30 mouse cellular contexts compared by ENCODE assay signal in genomic region chr1:171495371-171495770, GRCm38 (mm10). TPM values are rescaled to one million over a fixed set of nuclear protein-coding genes. Genes with fewer than 3 reads are reported as not detected.
DNase-seq lines count a peak whose midpoint lies in the region; ATAC-seq lines count a peak whose summit lies in the region.
"Had no signal": no experiment of that assay in that cellular context is flagged by ENCODE, and none has a peak within 500 bp of the region (broad histone marks: within the 10 kb centered on the region; RNA-seq: fewer than 3 reads in every experiment).

No protein-coding gene starts in this region.

- H3K4me3 ChIP-seq in heart, embryonic 12.5 days, result no peak overlapping the region
- no peak overlapping the region for H3K4me3 ChIP-seq in midbrain, embryonic 11.5 days (ENCODE audit: low read depth, low read length)
- no peak overlapping the region for H3K4me3 ChIP-seq in midbrain, embryonic 16.5 days (ENCODE audit: low read depth, low read length)
- H3K4me3 ChIP-seq in hindbrain, embryonic 16.5 days (ENCODE audit: low read length), result no peak overlapping the region
- H3K4me3 ChIP-seq: embryonic facial prominence, embryonic 13.5 days; embryonic facial prominence, embryonic 15.5 days; erythroblast, embryonic 14.5 days; forebrain, embryonic 10.5 days; forebrain, embryonic 12.5 days had no signal

- DNase-seq in heart, adult 11 months, result peak; percentile 22
- peak; percentile 60 for DNase-seq in midbrain, embryonic 11.5 days (ENCODE audit: low spot score, missing footprints)
- peak; percentile 4 for DNase-seq in MN1 (ENCODE audit: low spot score)
- DNase-seq in ZHBTc4 (ENCODE audit: low read depth, low spot score), result peak; percentile 47
- no peak for DNase-seq in urinary bladder, postnatal 10 days (ENCODE audit: low spot score)
- DNase-seq: adrenal gland, adult 2 months; adrenal gland, postnatal 10 days; adrenal gland, postnatal 25 days; B cell, adult 2 months; cerebellum, adult 11 months; cerebellum, adult 18-20 months; cerebellum, adult 8-10 months; cerebellum, adult 9-11 months; cerebellum, postnatal 14 days; cerebellum, postnatal 36 days; embryo, embryonic 11 days had no signal

- H3K9ac ChIP-seq in heart, embryonic 12.5 days, result no peak overlapping the region
- H3K9ac ChIP-seq in midbrain, embryonic 11.5 days (ENCODE audit: low read length), result no peak overlapping the region
- H3K9ac ChIP-seq in midbrain, embryonic 16.5 days (ENCODE audit: low read depth, low read length), result no peak overlapping the region
- no peak overlapping the region for H3K9ac ChIP-seq in hindbrain, embryonic 16.5 days (ENCODE audit: low read depth, low read length)
- H3K9ac ChIP-seq: embryonic facial prominence, embryonic 13.5 days; embryonic facial prominence, embryonic 15.5 days; forebrain, embryonic 12.5 days had no signal

- H3K4me1 ChIP-seq in heart, embryonic 12.5 days (replicated peaks), result no peaks in the 10 kb centered on the region
- H3K4me1 ChIP-seq in midbrain, embryonic 11.5 days (ENCODE audit: control insufficient read depth, insufficient read depth, low read length), result no peaks in the 10 kb centered on the region
- no peaks in the 10 kb centered on the region for H3K4me1 ChIP-seq in midbrain, embryonic 16.5 days (ENCODE audit: control insufficient read depth, insufficient read depth, low read length)
- no peaks in the 10 kb centered on the region for H3K4me1 ChIP-seq in hindbrain, embryonic 16.5 days (ENCODE audit: control insufficient read depth, insufficient read depth, low read depth, low read length)
- H3K4me1 ChIP-seq: embryonic facial prominence, embryonic 13.5 days; embryonic facial prominence, embryonic 15.5 days; forebrain, embryonic 10.5 days; forebrain, embryonic 12.5 days had no signal

- H3K4me2 ChIP-seq in heart, embryonic 12.5 days, result no peak overlapping the region
- H3K4me2 ChIP-seq in midbrain, embryonic 11.5 days, result no peak overlapping the region
- no peak overlapping the region for H3K4me2 ChIP-seq in midbrain, embryonic 16.5 days (ENCODE audit: low read length)
- H3K4me2 ChIP-seq in hindbrain, embryonic 16.5 days (ENCODE audit: low read length), result no peak overlapping the region
- H3K4me2 ChIP-seq: embryonic facial prominence, embryonic 13.5 days; embryonic facial prominence, embryonic 15.5 days; forebrain, embryonic 12.5 days had no signal

- no peak for ATAC-seq in heart, embryonic 12.5 days (ENCODE audit: insufficient number of reproducible peaks, low FRiP score)
- no peak for ATAC-seq in midbrain, embryonic 11.5 days (ENCODE audit: low FRiP score)
- no peak for ATAC-seq in midbrain, embryonic 16.5 days
- ATAC-seq in hindbrain, embryonic 16.5 days, result no peak
- ATAC-seq: CD4-positive, CD25-positive, alpha-beta regulatory T cell, adult 4 months; forebrain, embryonic 14.5 days; forebrain, embryonic 16.5 days had no signal

- H3K36me3 ChIP-seq in heart, embryonic 12.5 days, result no peaks in the 10 kb centered on the region
- no peaks in the 10 kb centered on the region for H3K36me3 ChIP-seq in midbrain, embryonic 11.5 days (ENCODE audit: control insufficient read depth, insufficient read depth, low read length)
- H3K36me3 ChIP-seq in midbrain, embryonic 16.5 days (ENCODE audit: control insufficient read depth, insufficient read depth, low read length), result no peaks in the 10 kb centered on the region
- H3K36me3 ChIP-seq in hindbrain, embryonic 16.5 days (ENCODE audit: control insufficient read depth, insufficient read depth, low read length), result no peaks in the 10 kb centered on the region
- H3K36me3 ChIP-seq: embryonic facial prominence, embryonic 13.5 days; embryonic facial prominence, embryonic 15.5 days; forebrain, embryonic 10.5 days; forebrain, embryonic 12.5 days had no signal

- 86% methylated on average over 6 of the region's 6 CpGs for WGBS in heart, embryonic 12.5 days
- 92% methylated on average over 6 of the region's 6 CpGs for WGBS in midbrain, embryonic 11.5 days
- WGBS in midbrain, embryonic 16.5 days, result 93% methylated on average over 6 of the region's 6 CpGs
- WGBS in hindbrain, embryonic 16.5 days, result 89% methylated on average over 6 of the region's 6 CpGs

- peaks cover 20% of the 10 kb centered on the region for H3K9me3 ChIP-seq in heart, embryonic 12.5 days (replicated peaks)
- H3K9me3 ChIP-seq in midbrain, embryonic 11.5 days (ENCODE audit: control insufficient read depth, low read length), result no peaks in the 10 kb centered on the region; the same call in 1 of the 2 replicates
- peaks cover 3% of the 10 kb centered on the region; the same call in 1 of the 2 replicates for H3K9me3 ChIP-seq in midbrain, embryonic 16.5 days (replicated peaks; ENCODE audit: control insufficient read depth, low read length, poor library complexity, severe bottlenecking)
- H3K9me3 ChIP-seq in hindbrain, embryonic 16.5 days (ENCODE audit: control insufficient read depth, low read length), result peaks cover 3% of the 10 kb centered on the region; the same call in 1 of the 2 replicates

- H3K27ac ChIP-seq in heart, embryonic 12.5 days (ENCODE audit: poor library complexity, severe bottlenecking), result no peak overlapping the region
- H3K27ac ChIP-seq in midbrain, embryonic 11.5 days (ENCODE audit: low read depth, low read length), result no peak overlapping the region
- H3K27ac ChIP-seq in midbrain, embryonic 16.5 days (ENCODE audit: low read length), result no peak overlapping the region
- H3K27ac ChIP-seq in hindbrain, embryonic 16.5 days (ENCODE audit: low read depth, low read length), result no peak overlapping the region
- H3K27ac ChIP-seq: embryonic facial prominence, embryonic 13.5 days; embryonic facial prominence, embryonic 15.5 days; forebrain, embryonic 10.5 days; forebrain, embryonic 12.5 days had no signal

- no peaks in the 10 kb centered on the region for H3K27me3 ChIP-seq in heart, embryonic 12.5 days (replicated peaks)
- H3K27me3 ChIP-seq in midbrain, embryonic 11.5 days (ENCODE audit: control insufficient read depth, insufficient read depth, low read length), result no peaks in the 10 kb centered on the region
- H3K27me3 ChIP-seq in midbrain, embryonic 16.5 days (ENCODE audit: control insufficient read depth, insufficient read depth, low read depth, low read length), result no peaks in the 10 kb centered on the region
- no peaks in the 10 kb centered on the region for H3K27me3 ChIP-seq in hindbrain, embryonic 16.5 days (replicated peaks; ENCODE audit: control insufficient read depth, insufficient read depth, low read length)
- H3K27me3 ChIP-seq: CH12.LX; embryonic facial prominence, embryonic 13.5 days; embryonic facial prominence, embryonic 15.5 days; forebrain, embryonic 12.5 days had no signal

RNA-seq across cellular contexts. Expression of gene Alyref2, which starts 7.9 kb away (rescaled TPM):
- polyA plus RNA-seq in heart, embryonic 12.5 days (2016; fragmentation: Nextera tagmentation; extraction: Ambion mirVana), result 12.4 and 13.3 TPM in 2 replicates
- polyA plus RNA-seq in midbrain, embryonic 11.5 days (2014; fragmentation: Nextera tagmentation; extraction: Ambion mirVana), result 16.2 and 16.8 TPM in 2 replicates
- 34.8 and 35.9 TPM in 2 replicates for polyA plus RNA-seq in midbrain, embryonic 16.5 days (2015; fragmentation: Nextera tagmentation; extraction: Ambion mirVana)
- polyA plus RNA-seq in hindbrain, embryonic 16.5 days (2015; fragmentation: Nextera tagmentation; extraction: Ambion mirVana), result 25.7 and 28.3 TPM in 2 replicates

RNA-seq across cellular contexts. Expression of gene Itln1, which starts 39.7 kb away (rescaled TPM):
- not detected in 2 replicates for polyA plus RNA-seq in heart, embryonic 12.5 days (2016; fragmentation: Nextera tagmentation; extraction: Ambion mirVana)
- not detected in 2 replicates for polyA plus RNA-seq in midbrain, embryonic 11.5 days (2014; fragmentation: Nextera tagmentation; extraction: Ambion mirVana)
- not detected in 2 replicates for polyA plus RNA-seq in midbrain, embryonic 16.5 days (2015; fragmentation: Nextera tagmentation; extraction: Ambion mirVana)
- not detected in 2 replicates for polyA plus RNA-seq in hindbrain, embryonic 16.5 days (2015; fragmentation: Nextera tagmentation; extraction: Ambion mirVana)
- polyA plus RNA-seq: adrenal gland, adult 2 months; brain, embryonic 14.5 days; CD4-positive, CD25-positive, alpha-beta regulatory T cell, adult 4 months; embryonic facial prominence, embryonic 11.5 days; embryonic facial prominence, embryonic 13.5 days; erythroblast, embryonic 14.5 days; forebrain, embryonic 10.5 days; forebrain, embryonic 12.5 days; forebrain, embryonic 14.5 days; forebrain, embryonic 16.5 days had no signal

RNA-seq across cellular contexts. Expression of gene F11r, which starts 58.0 kb away (rescaled TPM):
- polyA plus RNA-seq in heart, embryonic 12.5 days (2016; fragmentation: Nextera tagmentation; extraction: Ambion mirVana), result 70.7 and 71.0 TPM in 2 replicates
- 9.9 and 13.1 TPM in 2 replicates for polyA plus RNA-seq in midbrain, embryonic 11.5 days (2014; fragmentation: Nextera tagmentation; extraction: Ambion mirVana)
- 10.4 and 10.5 TPM in 2 replicates for polyA plus RNA-seq in midbrain, embryonic 16.5 days (2015; fragmentation: Nextera tagmentation; extraction: Ambion mirVana)
- 14.1 and 15.6 TPM in 2 replicates for polyA plus RNA-seq in hindbrain, embryonic 16.5 days (2015; fragmentation: Nextera tagmentation; extraction: Ambion mirVana)
- polyA plus RNA-seq: erythroblast, embryonic 14.5 days had no signal
